Mouse (Mus musculus): ENCODE measurements at regions not wholly inside any gene's neighbourhood (a gene's known extent, or its start where the extent isn't known, plus 50 kb on each side); places are given as distances from the start of the nearest gene placed in this dataset.

GRCm38 (mm10) chr15:62871082-62871766 lies 973.8 kb downstream of the Gsdmc2 start:
- peak in 1 of 2 experiments; percentile 16 for DNase-seq

- DNase-seq = no peak
These were observed 982.4 kb downstream of the Gsdmc2 start for GRCm38 (mm10) chr15:62862574-62862973.

DNA sequence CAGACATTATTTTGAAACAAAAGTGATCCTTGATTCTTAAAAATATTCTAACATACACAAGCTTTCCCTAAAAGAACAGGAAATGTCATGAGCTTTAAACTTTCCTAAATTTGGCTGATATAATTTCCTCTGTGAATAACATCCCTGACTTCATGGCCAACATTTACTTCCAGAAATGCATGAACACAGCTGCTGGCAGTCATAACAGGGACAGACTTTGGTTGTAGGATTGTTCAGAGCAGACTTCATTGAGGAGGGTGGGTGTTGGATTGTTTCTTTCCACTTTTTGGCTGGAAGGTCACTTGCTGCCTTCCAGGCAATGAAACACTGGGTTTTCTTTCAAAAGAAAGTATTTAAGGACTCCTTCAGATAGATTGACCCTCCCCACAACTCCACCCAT lies 983.6 kb downstream of the Gsdmc2 start:
- DNase-seq = peak in 1 of 2 experiments; percentile 2

DNA sequence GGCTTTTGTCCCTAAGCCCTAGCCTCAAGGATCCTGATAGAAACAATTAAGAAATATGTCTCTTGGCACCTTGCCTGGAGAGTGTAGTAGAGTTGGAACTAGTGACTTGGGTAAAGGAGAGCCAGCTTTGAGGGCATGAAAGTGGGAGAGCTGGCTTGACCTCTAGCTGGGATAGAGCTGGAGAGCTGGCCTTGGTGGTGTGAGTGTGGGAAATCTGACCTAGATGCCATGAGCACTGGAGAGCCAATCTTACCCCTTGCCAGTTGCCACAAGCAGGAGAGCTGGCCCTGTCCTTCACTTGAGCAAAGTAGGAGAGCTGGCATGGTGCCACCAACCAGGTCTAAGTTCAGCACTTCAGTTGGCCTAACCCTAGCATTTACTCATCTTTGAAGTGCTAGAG lies 995.7 kb downstream of the Gsdmc2 start:
- peak; percentile 1 to 18 for DNase-seq

DNA sequence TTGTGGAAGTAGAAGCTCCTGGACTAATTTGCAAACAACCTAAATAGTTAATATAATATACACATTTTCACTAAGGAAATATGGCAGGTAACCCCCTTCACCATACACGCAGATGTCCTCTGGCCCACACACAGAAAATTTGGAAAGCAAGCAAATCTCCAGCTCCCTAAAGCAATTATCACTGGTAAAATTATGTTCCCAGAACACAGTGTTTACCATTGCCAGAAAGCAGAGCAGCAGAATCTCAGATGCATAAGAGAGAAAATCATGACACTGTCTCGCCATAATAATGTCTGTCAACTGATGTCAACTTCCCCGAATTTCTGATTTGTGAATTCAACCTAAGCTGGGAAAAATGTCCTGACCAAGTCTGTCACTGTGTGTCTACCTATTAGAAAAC lies 999.1 kb downstream of the Gsdmc2 start:
- no peak for DNase-seq

DNA sequence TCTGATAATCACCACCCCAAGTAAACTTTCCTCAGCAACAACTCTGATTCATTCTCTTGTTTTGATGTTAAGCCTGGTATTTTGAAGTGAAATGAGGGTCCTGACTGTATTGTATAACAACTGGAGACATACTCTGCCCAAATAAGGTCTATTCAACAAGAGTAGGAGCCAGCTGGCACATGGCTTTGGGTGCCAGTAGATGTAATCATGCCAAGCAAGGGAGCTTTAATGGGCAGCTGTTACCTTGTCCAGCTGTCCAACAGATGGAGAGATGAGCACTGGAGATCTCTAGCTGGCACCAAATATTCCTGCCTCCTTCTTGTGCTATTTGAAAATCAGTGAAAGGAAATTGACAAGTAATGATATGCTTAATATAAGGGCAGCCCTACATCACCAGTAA lies 1019.4 kb downstream of the Gsdmc2 start:
- DNase-seq = no peak

DNA sequence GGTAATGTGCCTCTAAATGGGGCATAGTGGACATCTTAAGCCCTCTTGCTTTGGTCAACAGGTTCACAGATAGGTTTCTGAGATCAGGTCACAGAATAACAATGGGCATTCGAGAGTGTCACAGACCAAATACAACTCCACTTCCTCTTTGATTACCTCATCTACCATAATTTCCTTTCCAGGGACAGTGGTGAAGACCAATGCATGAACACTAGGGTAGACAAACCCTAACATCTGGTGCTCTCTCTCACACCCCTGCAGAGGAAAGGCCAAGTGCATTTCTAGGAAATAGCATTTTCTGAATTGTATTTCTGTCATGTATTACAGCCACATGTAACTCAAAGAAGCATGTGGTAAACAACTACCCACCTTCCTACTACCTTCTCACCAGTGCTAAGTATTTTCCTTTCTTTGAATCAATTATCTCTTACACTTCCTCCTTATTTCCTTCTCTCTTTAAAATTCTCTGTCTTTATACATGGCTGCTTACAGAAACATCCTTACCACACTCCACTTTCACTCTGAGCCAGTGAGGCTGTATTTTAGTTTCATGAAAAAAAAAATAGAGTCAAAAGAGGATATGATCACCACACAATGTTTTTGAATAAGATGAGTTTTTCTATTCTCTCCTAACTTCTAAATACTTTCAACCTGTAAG lies 1021.0 kb downstream of the Gsdmc2 start:
- no peak for DNase-seq

GRCm38 (mm10) chr15:62822305-62822704 lies 1022.7 kb downstream of the Gsdmc2 start:
- no peak for DNase-seq

GRCm38 (mm10) chr15:62813093-62813492 lies 1031.9 kb downstream of the Gsdmc2 start:
- no peak for DNase-seq

- DNase-seq = no peak
These were observed 1033.0 kb downstream of the Gsdmc2 start for GRCm38 (mm10) chr15:62812026-62812425.

- DNase-seq = no peak
These were observed 1035.7 kb downstream of the Gsdmc2 start for GRCm38 (mm10) chr15:62809320-62809719.

DNA sequence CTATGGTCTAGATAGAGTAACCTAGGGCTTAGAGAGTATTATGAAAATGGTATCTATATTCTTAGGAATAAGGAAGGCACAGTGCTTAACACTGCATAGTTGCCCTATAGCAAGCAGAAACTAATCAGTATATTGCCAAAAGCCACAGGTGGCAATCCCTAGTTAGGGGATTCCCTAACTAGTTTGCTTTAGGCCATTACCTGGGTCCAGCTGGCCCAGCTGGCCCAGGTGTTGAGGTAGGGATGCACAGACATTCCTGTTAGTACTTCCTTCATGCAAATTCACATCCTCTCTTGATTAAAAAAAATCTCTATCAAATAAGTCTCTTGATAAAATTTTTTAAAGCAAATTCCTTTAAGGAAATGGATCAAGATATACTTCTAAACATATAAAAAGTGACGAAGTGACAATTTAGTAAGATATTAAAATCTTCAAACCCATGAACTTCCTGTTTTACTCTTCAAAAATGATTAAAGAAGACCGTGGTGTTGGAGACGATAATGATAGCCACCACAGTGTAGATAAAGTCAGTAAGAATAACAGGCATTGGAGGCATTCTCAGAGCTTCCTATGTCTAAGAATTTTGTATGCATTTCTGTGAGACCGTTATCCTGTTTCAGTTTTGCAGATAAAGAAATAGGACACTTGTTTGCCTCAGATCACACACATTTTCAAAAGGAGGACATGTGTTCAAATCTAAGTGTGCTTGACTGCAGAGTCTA lies 1036.7 kb downstream of the Gsdmc2 start:
- DNase-seq = no peak

GRCm38 (mm10) chr15:62807364-62807763 lies 1037.6 kb downstream of the Gsdmc2 start:
- no peak for DNase-seq

- DNase-seq = peak; percentile 7 to 8
These were observed 1042.2 kb downstream of the Gsdmc2 start for GRCm38 (mm10) chr15:62802770-62803169.

DNA sequence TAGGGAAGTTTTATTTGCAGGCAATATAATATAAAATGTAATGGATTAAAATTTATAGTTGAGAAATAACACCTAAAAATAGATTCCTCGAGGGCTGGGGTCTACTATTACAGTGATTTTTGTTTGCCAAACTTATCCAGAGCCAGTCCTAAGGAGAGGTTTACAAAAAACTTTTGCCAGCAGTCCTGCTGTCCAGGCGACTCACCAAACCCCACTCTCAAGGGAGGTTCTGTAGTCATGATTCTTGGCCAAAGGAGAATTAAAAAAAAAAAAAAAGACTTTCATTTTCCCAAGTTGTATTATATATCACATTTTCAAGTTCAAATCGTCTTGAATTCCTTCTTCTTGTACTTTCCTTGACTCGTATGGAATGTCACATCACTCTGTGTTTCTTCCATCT lies 1046.2 kb downstream of the Gsdmc2 start:
- DNase-seq = peak; percentile 11 to 19

DNA sequence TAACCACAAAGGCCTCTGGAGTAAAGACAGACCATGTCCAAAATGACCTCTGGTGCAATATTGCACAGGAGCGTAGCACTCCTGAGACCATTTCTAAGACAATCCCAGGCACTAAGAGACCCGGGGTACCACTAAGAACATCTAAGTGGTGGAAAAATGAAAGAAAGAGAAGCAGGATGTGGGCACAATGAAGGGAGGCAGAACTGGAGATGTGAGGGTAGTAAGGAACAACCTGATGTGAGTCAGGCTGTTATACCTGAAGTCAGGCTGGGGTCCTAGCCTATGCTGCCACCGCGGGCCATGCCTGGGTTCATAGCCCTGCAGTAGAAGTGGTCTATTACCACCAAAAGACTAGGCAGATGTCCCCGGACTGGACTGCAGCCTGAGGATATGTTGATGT lies 1051.4 kb downstream of the Gsdmc2 start:
- DNase-seq = no peak

DNA sequence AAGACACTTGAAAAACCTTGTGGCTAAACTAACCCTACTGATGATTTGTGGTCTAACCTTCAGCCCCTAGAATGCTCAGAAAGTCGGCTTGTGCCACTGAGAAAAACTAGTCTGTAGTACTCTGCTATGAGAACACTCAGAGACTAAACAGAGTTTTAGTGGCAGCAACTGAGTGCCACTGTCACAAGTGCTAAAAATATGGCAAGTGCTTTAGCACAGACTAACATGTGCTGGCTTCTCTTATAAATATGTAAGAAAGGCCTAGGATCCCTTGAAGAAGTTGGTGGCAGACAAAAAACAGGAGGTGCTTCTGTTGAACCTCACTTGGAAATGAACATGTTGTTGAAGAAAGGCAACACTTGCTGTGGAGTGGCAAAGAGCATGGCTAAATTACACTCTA lies 1052.9 kb downstream of the Gsdmc2 start:
- no peak for DNase-seq

- no peak for DNase-seq
These were observed 1057.2 kb downstream of the Gsdmc2 start for GRCm38 (mm10) chr15:62787753-62788152.

GRCm38 (mm10) chr15:62786315-62786714 lies 1058.7 kb downstream of the Gsdmc2 start:
- DNase-seq = no peak

GRCm38 (mm10) chr15:62784456-62785139 lies 1060.4 kb downstream of the Gsdmc2 start:
- DNase-seq = no peak

DNA sequence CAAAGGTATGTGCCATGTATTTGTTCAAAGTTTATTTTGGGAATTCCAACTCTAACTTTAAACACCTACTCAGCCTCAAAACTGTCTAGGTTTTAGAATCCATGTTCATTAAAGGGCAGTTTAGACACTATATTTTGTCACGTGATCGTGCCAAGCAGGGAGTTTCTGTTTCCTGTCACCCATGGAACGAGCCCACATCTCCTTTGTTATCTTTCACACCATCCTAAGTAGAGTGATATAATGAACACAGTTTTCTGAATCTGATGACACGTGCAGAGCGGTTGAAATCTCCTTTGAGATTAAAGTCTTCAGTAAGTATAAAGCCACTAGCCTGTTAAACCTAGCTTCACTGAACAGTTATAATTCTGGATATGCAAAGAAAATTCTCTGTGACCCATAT lies 1066.1 kb downstream of the Gsdmc2 start:
- DNase-seq = no peak

- no peak for DNase-seq
These were observed 1092.3 kb downstream of the Gsdmc2 start for GRCm38 (mm10) chr15:62752686-62753085.

DNA sequence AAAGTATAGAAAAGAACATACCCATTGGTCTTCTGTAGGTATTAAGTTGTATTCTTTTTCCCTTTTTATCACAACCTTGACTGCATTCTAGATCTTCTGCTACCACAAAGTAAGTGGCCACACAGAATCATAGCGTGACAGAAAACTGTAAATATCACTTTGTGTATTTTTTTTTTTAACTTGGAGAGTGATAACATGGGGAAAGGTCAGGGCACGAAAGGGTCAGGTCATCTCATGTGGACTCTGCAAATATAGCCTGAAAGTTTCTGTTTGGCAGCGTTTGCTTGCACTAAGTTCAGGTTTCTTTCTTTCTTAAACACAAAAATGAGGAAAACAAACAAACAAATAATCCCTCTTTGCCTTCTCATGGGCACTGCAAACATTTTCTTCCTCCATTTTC lies 1101.1 kb downstream of the Gsdmc2 start:
- DNase-seq = no peak

Data from heart, adult 18-20 months (tissue).